Mouse (Mus musculus): Measurements from ENCODE around the gene Svs2.

DNA sequence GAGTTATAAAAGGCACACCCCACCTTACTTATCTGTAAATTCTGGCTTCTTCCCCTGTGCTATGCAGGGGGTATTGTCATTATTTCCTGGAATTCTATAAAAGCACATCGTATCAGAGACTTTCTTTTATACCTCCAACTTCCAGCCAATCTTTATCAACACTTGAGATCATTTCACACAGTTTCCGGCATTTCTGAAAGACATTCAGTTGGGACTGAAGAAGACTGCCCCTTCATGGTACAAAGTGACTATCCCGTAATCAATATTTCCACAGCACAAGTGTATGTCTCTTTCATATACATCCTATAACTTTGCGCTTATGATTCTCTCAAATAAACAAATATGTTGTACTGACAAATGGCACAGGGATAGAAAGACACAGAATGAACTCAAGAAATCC lies 40.1 kb upstream of the Svs2 start, which contains the start of gene Svs4:
- TF ChIP-seq EP300 (IDR thresholded peaks at IDR 0.05; ENCODE audit: insufficient read depth, low read depth, low read length) (no peak), POLR2A (IDR thresholded peaks at IDR 0.05; ENCODE audit: insufficient read depth, low read depth, low read length) (no peak)
